Mouse (Mus musculus): ENCODE data around the gene Hoxb5. TPM values are rescaled to one million over a fixed set of nuclear protein-coding genes. Genes with fewer than 3 reads are reported as not detected.

Gene Hoxb5
- polyA plus RNA-seq, 1 experiment from 2014 or later: not detected

GRCm38 (mm10) chr11:96279421-96280233, 23.5 kb upstream of the Hoxb5 start:
- Histone ChIP-seq H3K36me3 (ENCODE audit: control insufficient read depth, insufficient read depth, low read length) (no peaks in the 10 kb centered on the region), H3K4me1 (ENCODE audit: control insufficient read depth, insufficient read depth, low read length) (peaks cover 4% of the 10 kb centered on the region; the same call in 1 of the 2 replicates), H3K27me3 (ENCODE audit: control insufficient read depth, insufficient read depth, low read depth, low read length) (peaks cover 78% of the 10 kb centered on the region), H3K4me2 (ENCODE audit: low read length) (no peak overlapping the region), H3K9ac (ENCODE audit: low read depth, low read length) (no peak overlapping the region), H3K9me3 (replicated peaks; ENCODE audit: control insufficient read depth, low read length, poor library complexity, severe bottlenecking) (no peaks in the 10 kb centered on the region), H3K27ac (ENCODE audit: low read length) (no peak overlapping the region), H3K4me3 (ENCODE audit: low read depth, low read length) (no peak overlapping the region)
- no peak for ATAC-seq
- 4% methylated on average over 31 of the region's 31 CpGs for WGBS

GRCm38 (mm10) chr11:96280399-96281378, 22.4 kb upstream of the Hoxb5 start:
- Histone ChIP-seq H3K27me3 (ENCODE audit: control insufficient read depth, insufficient read depth, low read depth, low read length) (peaks cover 75% of the 10 kb centered on the region), H3K36me3 (ENCODE audit: control insufficient read depth, insufficient read depth, low read length) (no peaks in the 10 kb centered on the region), H3K27ac (ENCODE audit: low read length) (no peak overlapping the region), H3K4me1 (ENCODE audit: control insufficient read depth, insufficient read depth, low read length) (peaks cover 4% of the 10 kb centered on the region; the same call in 1 of the 2 replicates), H3K4me2 (ENCODE audit: low read length) (no peak overlapping the region), H3K4me3 (ENCODE audit: low read depth, low read length) (no peak overlapping the region), H3K9me3 (replicated peaks; ENCODE audit: control insufficient read depth, low read length, poor library complexity, severe bottlenecking) (no peaks in the 10 kb centered on the region), H3K9ac (ENCODE audit: low read depth, low read length) (no peak overlapping the region)
- ATAC-seq: no peak
- 5% methylated on average over 8 of the region's 8 CpGs for WGBS

GRCm38 (mm10) chr11:96281396-96281795, 21.7 kb upstream of the Hoxb5 start:
- no peaks in the 10 kb centered on the region for H3K36me3 ChIP-seq (ENCODE audit: control insufficient read depth, insufficient read depth, low read length)
- ATAC-seq: no peak
- H3K4me2 ChIP-seq (ENCODE audit: low read length): no peak overlapping the region
- H3K27ac ChIP-seq (ENCODE audit: low read length): no peak overlapping the region
- H3K9me3 ChIP-seq (replicated peaks; ENCODE audit: control insufficient read depth, low read length, poor library complexity, severe bottlenecking): no peaks in the 10 kb centered on the region
- WGBS: 5% methylated on average over 18 of the region's 18 CpGs
- no peak overlapping the region for H3K4me3 ChIP-seq (ENCODE audit: low read depth, low read length)
- peaks cover 4% of the 10 kb centered on the region; the same call in 1 of the 2 replicates for H3K4me1 ChIP-seq (ENCODE audit: control insufficient read depth, insufficient read depth, low read length)
- H3K9ac ChIP-seq (ENCODE audit: low read depth, low read length): no peak overlapping the region
- H3K27me3 ChIP-seq (ENCODE audit: control insufficient read depth, insufficient read depth, low read depth, low read length): peaks cover 75% of the 10 kb centered on the region

GRCm38 (mm10) chr11:96281855-96282570, 21.1 kb upstream of the Hoxb5 start, which contains the start of gene Hoxb8:
Gene Hoxb8, plus strand, starts transcription at chr11:96281905.
- Histone ChIP-seq H3K9ac (ENCODE audit: low read depth, low read length) (no peak within 1 kb of the TSS), H3K4me1 (ENCODE audit: control insufficient read depth, insufficient read depth, low read length) (peaks cover 4% of the 10 kb centered on the region; the same call in 1 of the 2 replicates), H3K9me3 (replicated peaks; ENCODE audit: control insufficient read depth, low read length, poor library complexity, severe bottlenecking) (no peaks in the 10 kb centered on the region), H3K27ac (ENCODE audit: low read length) (no peak within 1 kb of the TSS), H3K4me2 (ENCODE audit: low read length) (no peak within 1 kb of the TSS), H3K27me3 (ENCODE audit: control insufficient read depth, insufficient read depth, low read depth, low read length) (peaks cover 75% of the 10 kb centered on the region), H3K4me3 (ENCODE audit: low read depth, low read length) (no peak within 1 kb of the TSS), H3K36me3 (ENCODE audit: control insufficient read depth, insufficient read depth, low read length) (no peaks in the 10 kb centered on the region)
- 2% methylated on average over 27 of the region's 27 CpGs for WGBS
- no peak for ATAC-seq

GRCm38 (mm10) chr11:96282795-96283430, 20.2 kb upstream of the Hoxb5 start:
- H3K9ac ChIP-seq (ENCODE audit: low read depth, low read length): no peak overlapping the region
- H3K4me3 ChIP-seq (ENCODE audit: low read depth, low read length): no peak overlapping the region
- no peak overlapping the region for H3K27ac ChIP-seq (ENCODE audit: low read length)
- no peak for ATAC-seq
- H3K27me3 ChIP-seq (ENCODE audit: control insufficient read depth, insufficient read depth, low read depth, low read length): peaks cover 75% of the 10 kb centered on the region
- no peak overlapping the region for H3K4me2 ChIP-seq (ENCODE audit: low read length)
- no peaks in the 10 kb centered on the region for H3K9me3 ChIP-seq (replicated peaks; ENCODE audit: control insufficient read depth, low read length, poor library complexity, severe bottlenecking)
- WGBS: under 1% methylated on average over 49 of the region's 49 CpGs
- no peaks in the 10 kb centered on the region for H3K36me3 ChIP-seq (ENCODE audit: control insufficient read depth, insufficient read depth, low read length)
- peaks cover 4% of the 10 kb centered on the region; the same call in 1 of the 2 replicates for H3K4me1 ChIP-seq (ENCODE audit: control insufficient read depth, insufficient read depth, low read length)

DNA sequence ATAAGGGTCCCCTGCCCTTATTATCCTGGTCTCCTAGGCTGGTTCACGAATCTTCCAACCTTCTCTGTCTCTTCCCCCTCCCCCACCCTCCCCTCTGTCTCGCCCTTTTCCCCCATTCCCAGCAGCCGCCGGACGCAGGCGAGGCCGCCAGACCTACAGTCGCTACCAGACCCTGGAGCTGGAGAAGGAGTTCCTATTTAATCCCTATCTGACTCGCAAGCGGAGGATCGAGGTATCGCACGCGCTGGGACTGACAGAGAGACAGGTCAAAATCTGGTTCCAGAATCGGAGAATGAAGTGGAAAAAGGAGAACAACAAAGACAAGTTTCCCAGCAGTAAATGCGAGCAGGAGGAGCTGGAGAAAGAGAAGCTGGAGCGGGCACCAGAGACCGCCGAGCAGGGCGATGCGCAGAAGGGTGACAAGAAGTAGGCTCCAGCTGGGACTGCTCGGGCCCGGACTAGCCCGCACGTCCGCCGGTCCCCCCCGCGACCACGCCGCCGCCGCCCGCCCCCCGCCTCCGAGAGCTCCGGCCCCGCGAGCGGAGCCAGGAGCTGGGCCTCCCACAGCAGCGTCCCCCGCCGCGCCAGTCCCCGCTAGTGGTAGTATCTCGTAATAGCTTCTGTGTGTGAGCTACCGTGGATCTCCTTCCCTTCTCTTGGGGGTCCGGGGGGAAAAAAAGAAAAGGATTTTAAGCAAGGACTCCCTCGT, 18.9 kb upstream of the Hoxb5 start:
- no peaks in the 10 kb centered on the region for H3K9me3 ChIP-seq (replicated peaks; ENCODE audit: control insufficient read depth, low read length, poor library complexity, severe bottlenecking)
- H3K36me3 ChIP-seq (ENCODE audit: control insufficient read depth, insufficient read depth, low read length): no peaks in the 10 kb centered on the region
- no peak for ATAC-seq
- no peak overlapping the region for H3K9ac ChIP-seq (ENCODE audit: low read depth, low read length)
- 0% methylated on average over 48 of the region's 49 CpGs for WGBS
- H3K27me3 ChIP-seq (ENCODE audit: control insufficient read depth, insufficient read depth, low read depth, low read length): peaks cover 75% of the 10 kb centered on the region
- H3K4me2 ChIP-seq (ENCODE audit: low read length): peak overlapping the region; percentile 23
- no peak overlapping the region for H3K27ac ChIP-seq (ENCODE audit: low read length)
- peak overlapping the region; percentile 14; the same call in 1 of the 2 replicates for H3K4me3 ChIP-seq (ENCODE audit: low read depth, low read length)
- H3K4me1 ChIP-seq (ENCODE audit: control insufficient read depth, insufficient read depth, low read length): peaks cover 4% of the 10 kb centered on the region; the same call in 1 of the 2 replicates

DNA sequence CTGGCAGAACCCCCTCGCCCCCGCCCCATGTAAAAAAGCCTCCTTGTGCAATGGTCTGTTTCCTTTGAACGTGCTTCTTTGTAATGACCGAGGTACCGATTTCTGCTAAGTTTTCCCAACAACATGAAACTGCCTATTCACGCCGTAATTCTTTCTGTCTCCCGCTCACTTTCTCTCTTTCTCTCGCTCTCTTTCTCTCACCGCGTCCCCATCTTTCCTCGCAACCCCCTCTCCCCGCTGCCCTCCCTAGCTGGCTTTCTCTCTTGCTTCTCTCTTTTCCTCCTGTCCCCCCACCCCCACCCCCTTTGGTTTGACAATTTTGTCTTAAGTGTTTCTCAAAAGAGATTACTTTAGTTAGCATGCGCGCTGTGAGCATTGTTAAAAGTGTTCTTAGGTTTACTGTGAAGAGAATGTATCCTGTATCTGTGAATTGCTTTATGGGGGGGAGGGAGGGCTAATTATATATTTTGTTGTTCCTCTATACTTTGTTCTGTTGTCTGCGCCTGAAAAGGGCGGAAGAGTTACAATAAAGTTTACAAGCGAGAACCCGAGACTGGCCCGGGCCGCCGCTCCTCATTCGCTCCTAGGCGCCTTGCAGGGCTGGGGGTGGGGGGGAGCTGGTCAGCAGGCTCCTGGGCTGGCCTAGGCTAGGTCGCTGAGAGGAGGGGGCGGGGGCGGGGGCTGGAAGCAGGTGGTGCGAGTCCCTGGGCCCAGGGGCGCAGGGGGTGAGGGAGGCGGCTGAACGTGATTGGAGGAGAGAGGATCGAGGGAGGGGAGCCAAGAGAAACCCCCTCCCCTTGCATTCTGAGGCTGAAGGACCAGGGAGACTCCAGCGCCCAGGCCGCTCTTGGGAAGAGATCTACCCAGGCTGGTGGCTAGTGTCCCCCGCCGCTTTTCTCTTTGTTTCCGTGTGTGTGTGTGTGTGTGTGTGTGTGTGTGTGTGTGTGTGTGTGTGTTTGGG, 18.1 kb upstream of the Hoxb5 start:
- no peak for ATAC-seq
- Histone ChIP-seq H3K27me3 (ENCODE audit: control insufficient read depth, insufficient read depth, low read depth, low read length) (peaks cover 72% of the 10 kb centered on the region), H3K4me2 (ENCODE audit: low read length) (no peak overlapping the region), H3K4me1 (ENCODE audit: control insufficient read depth, insufficient read depth, low read length) (peaks cover 4% of the 10 kb centered on the region; the same call in 1 of the 2 replicates), H3K27ac (ENCODE audit: low read length) (no peak overlapping the region), H3K4me3 (ENCODE audit: low read depth, low read length) (no peak overlapping the region), H3K9me3 (replicated peaks; ENCODE audit: control insufficient read depth, low read length, poor library complexity, severe bottlenecking) (no peaks in the 10 kb centered on the region), H3K9ac (ENCODE audit: low read depth, low read length) (no peak overlapping the region), H3K36me3 (ENCODE audit: control insufficient read depth, insufficient read depth, low read length) (no peaks in the 10 kb centered on the region)
- WGBS: 2% methylated on average over 34 of the region's 37 CpGs
